Mouse (Mus musculus): ENCODE measurements around the gene Akap1.

Gene Akap1

DNA sequence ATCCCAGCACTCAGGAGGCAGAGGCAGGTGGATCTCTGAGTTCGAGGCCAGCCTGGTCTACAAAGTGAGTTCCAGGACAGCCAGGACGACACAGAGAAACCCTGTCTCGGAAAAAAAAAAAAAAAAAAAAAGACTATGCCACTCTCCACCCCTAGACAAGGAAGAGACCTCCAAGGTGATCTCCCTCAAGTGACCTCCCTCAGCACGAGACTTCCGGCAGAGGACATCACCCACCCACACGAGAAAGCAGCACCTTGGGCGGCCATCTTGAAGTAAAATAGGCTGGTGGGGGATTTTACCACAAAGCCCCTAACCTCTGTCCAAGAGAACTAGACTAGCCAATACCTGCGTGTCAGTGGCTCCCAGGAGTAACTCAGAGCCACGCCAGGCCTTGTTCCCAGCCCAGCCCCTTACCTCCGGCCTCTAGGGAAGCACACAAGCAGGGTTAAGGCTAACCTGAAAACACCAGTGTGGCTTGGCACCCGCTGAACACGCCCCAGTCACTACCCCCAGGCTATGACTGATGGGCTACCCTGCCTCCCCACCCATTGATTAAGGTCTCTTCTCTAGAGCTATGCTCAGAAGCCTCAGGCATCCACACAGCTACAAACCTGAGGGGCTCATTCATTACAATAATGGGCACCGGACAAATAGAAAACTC, 21.9 kb downstream of the Akap1 start:
- no peak for DNase-seq (ENCODE audit: low spot score)

DNA sequence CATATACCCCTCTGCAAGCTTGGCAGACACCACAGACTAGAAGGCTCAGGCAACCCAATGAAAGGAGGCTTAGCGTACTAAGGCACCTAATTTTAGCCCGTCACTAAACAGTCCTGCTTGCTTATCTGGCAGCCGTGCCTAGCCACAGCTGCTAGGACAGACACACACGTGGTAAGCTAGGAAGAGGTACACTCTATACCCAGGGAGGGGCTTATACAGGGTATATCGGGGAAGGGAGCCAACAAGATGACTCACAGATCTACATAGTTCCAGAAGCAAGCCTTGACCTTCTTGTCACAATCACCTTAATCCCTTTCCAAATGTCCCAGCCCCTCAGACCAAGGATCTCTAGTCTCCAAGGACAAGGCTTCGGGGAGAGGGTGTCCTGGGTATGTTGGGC, 23.0 kb downstream of the Akap1 start:
- no peak for DNase-seq (ENCODE audit: low spot score)

DNA sequence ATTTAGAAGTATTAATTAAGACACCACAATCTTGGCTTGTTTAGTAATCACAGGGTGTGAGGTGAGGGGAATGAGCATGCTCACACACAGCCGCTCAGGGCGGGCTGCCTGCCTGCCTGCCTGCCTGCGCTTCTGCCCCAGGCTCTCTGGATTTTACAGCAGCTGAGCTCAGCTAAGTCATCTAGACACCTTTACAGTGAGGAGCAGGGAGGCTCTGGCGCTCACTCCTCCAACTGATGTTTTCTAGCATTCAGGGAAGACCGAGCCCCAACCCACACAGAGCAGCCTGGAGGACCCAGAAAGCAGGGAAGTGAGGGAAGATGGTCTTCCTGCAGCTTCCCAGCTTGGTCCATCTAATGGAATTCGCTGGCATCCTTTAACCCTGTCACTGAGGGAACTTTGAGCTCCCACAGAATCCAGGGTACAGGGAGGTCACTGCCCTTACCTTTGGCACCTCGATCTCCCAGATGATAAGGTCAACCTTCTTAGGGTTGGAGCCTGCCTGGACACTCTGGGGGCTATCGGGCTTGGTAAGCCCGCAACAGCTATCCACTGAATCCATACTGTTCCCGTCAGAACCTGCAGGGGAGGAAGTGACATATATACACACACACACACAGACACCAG, 23.5 kb downstream of the Akap1 start:
- DNase-seq (ENCODE audit: low spot score): no peak

DNA sequence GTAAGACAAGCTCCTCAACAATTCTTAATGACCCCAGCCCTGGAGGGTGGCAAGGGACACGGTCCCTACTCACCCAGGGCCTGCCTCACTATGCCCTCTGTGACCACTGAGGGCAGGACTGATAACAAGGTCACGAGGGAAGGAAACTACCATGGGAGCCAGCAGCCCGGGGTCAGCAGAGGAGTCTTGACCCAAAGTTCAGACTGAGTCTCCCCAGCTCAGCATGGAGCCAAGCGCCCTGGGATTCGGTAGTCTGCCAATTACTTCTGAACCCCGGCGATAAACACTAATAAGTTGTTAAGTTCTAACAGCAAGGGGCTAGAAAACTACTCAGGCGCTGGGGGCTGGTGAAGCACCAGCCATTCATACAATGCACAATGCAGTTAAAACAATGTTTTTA, 24.1 kb downstream of the Akap1 start:
- no peak for DNase-seq (ENCODE audit: low spot score)

DNA sequence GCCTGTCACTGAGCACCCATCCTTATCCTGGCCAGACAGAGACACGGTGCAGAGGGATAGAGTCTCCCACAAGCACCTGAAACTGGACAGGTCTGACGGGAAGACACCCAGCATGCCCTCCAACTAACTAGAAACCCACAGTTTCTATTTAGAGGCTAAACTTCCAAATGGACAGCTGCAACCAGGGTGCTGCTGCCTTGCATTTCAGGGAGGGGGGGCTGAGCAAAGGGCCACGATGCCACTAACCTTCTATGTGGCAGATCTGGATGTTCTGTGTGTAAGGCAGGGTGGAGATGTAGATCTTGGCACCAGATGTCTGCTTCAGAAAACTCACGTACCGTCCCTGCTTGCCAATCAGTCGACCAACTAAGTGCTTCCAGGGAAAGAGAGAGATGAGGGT, 25.0 kb downstream of the Akap1 start:
- no peak for DNase-seq (ENCODE audit: low spot score)

DNA sequence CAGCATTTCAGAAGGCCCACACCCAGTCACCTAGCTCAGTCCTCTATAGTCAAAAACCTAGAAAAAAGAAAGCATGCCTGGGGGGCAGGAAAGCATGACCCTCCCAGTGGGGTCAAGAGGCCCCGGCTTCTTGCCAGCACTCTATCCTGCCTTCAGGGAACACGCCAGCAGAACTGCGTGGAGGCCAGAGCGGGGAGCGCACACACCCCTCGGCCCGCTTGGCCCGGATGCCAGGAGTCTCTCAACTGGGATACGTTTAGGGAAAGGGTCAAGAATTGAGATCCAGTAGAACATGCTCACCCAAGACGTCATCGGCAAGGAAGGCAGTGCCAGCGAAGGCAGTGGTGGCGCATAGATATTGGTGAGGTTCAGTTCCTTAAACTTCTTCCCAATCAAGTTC, 25.8 kb downstream of the Akap1 start:
- DNase-seq (ENCODE audit: low spot score): no peak

DNA sequence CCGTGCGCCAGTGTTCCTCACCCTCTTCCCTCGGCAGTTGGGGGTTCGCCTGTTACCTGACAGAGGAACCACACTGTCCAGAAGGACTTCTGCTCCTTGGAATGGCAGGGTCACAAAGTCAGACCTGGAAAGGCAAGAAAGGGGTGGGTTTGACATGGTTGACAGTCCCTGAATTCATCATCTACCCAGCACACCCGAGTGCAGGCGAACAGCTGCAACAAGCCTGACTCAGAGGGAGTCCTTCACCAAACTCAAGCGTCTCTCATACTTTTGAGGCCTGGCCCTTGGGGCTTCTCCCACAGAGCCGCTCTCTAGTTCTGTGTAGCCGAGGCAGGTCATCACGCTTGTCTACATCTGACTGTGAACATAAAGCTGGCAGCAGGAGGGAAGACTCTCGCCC, 29.8 kb downstream of the Akap1 start:
- no peak for DNase-seq (ENCODE audit: low spot score)

DNA sequence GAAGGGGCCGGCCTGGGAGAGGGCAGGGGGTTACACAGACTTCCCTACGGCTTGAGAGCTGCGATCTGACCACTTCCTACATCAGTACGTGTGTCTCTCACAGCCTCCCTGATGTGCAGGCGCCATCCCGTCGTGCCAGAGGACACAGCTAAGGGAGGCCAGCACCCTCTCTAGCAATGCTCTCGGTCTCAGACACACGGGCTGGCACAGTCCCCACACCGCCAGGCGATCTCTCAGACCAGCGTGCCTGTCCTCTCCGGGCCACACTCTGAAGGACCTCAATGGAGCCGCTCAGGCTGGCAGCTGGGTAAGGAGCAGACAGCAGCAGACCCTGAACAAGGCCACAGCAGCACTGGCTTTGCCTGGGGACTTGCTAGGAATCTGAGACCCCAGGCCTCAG, 30.3 kb downstream of the Akap1 start:
- no peak for DNase-seq (ENCODE audit: low spot score)

DNA sequence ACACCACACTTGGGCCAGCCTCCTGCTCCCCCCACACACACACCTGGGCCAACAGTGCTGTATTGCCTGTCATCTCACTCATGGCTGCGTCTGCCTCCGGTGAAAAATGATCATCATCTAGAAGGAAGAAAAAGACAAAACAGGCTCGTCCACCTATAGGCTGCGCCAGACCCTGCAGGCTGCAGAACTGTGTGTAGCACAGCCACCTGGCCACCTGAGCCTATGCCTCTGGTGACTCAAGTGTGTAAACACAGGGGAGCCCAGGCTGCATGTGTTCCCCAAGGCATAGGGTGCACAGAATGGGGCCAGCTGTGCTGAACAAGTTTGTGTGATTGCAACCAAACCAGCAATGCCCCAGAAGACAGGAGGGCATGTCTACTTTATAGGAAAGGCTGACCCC, 31.3 kb downstream of the Akap1 start:
- DNase-seq (ENCODE audit: low spot score): no peak

DNA sequence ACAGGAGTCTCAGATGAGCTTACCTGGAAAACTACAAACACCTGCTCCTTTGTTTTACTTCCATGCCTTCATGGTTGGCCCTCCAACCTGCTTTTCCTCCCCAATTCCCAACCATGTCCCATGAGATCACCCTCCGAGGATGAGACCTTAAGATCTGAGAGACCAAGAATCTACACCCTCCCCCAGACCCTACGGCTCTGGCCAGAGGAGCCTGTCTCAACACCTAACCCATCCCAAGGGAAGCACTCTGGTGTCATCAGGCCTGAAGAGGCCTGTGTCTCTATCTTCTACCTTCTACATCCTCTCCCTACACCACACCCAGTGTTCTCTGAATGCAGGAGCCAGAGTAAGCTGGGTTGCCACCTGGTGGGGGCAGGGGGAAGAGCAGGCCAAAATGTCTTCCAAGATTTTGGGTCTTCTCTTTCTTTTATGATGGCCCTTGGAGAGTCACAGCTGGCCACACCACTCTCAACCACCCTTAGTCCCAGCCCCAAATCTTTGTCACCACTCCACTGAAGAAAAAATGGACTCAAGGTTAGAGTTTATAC, 34.1 kb downstream of the Akap1 start:
- peak; percentile 60 for DNase-seq (ENCODE audit: low spot score)

DNA sequence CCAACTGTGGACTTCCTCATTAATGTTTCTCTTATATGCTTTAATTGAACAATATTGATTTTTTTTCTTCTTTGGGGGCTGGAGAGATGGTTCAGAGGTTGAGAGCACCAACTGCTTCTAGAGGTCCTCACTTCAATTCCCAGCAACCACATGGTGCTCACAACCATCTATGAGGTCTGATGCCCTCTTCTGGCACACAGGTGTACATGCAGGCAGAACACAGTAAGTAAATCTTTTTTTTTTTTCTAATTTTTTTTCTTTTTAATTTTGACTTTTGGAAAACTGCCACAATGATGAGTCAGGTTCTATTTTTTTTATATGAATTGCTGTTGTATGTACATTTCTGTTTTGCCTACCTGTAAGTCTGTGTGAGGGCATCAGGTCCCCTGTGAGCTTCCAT, 35.9 kb downstream of the Akap1 start:
- no peak for DNase-seq (ENCODE audit: low spot score)

DNA sequence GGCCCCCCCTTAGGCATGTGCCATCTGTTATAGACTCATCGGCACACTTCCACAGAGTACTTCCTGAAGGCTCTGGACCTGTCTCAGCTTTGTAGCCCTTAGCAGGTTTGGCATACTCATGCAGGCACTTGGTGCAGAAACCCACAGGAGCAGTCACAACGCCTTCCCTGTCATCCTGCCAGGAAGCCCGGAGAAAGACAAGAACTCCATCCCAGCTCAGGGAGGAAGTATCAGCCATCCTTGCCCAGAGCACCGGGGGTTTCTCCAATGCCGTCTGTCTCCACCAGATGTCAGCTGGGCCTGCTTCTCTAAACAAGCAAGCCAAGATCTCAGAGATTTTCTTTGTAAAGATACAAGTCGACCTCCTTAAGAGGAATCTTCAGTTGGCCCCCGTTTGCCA, 38.5 kb downstream of the Akap1 start:
- peak; percentile 29 for DNase-seq (ENCODE audit: low spot score)

DNA sequence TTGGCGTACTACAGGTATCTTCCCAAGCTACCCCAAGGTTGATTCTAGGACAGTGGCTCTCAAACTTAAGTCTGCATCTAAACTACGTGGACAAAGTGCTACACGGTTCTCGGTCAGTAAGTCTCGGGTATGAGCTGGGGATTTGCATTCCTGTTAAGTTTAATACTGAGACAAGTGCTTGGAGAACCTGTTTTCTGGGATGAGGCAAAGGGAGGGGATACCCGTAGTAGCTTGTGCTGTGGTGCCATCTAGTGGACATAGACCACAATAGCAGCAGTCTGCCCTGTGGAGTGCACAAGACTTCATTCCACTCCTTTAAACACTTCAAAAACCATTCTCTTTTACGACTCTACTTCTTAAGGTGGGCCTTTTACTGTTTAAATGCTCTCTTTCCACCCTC, 41.4 kb downstream of the Akap1 start:
- peak; percentile 96 for DNase-seq (ENCODE audit: low spot score)

DNA sequence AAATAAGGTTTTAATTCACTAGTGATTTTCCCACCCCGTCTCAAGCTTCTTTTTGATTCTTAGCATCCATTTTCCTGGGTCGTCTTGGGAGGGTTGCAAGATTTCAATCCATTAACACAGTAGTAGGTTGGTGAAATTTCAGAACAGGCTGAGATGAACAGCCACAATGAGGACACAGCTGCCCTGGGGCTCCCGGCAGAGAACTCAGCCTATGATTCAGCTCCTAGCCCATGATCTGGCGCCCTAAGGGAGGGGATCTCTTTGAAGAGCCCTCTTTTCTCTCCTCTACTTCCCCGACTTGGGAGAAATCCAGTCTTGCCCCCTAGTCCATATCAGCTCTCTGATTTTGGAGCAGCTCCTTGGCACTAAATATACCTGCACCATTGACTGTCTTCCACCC, 41.9 kb downstream of the Akap1 start:
- DNase-seq (ENCODE audit: low spot score): peak; percentile 38

DNA sequence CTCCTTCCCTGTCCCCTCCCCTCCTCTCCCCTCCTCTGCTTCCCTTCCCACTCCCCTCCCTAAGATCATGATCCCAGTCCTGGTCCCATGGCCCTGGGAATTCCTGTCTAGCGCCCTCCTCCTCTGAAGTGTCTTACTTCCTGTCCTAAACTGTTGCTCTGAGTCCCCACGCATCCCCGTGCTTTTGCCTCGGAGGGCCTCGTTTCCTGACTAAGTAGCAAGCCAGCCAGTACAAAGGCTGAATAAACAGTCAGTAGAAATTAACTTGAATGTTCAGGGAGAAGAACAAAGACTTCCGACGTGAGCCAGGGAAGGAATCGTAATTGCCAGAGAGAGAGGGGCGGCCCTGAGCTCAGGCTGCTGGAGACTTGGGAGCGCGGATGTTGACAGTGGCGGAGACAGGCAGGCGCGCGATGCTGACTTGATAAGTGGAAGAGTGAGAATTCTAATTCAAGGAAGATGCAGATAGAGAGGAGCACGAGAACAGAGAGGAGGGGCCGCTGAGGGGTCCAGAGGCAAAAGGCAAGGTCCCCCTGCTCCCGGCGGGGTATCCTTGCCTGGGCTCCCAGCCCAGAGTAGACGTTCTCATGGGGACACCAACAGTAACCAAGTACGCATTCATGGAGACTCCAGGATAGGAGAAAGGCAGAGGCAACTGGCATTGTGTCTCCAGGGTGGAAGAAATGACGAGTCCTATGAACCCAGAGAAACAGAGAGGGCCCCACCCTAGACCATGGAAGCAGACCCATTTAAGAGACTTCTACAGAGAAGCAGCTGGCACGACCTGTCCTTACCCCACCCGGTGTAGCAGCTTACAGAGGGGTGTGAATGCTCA, 43.4 kb downstream of the Akap1 start:
- peak; percentile 77 for DNase-seq (ENCODE audit: low spot score)

DNA sequence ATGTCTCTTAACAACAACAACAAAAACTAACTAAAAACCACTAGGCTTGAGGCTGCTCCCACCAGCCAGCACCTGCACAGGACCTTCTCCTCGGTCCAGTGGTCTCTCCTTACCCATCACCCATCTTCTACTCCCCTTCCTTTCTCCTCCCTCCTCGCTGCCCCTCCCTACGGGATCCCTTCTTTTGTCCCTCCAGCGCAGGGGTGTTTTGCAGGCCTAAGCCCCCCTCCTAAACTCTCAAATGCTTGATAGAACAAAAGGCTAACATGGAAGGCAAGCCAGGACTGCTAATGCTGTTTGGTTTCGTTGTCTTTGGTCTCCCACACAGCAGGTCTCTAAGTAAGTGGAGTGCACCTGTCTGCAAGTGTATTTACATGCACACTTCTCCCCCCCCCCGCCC, 44.1 kb downstream of the Akap1 start:
- DNase-seq (ENCODE audit: low spot score): peak; percentile 32

DNA sequence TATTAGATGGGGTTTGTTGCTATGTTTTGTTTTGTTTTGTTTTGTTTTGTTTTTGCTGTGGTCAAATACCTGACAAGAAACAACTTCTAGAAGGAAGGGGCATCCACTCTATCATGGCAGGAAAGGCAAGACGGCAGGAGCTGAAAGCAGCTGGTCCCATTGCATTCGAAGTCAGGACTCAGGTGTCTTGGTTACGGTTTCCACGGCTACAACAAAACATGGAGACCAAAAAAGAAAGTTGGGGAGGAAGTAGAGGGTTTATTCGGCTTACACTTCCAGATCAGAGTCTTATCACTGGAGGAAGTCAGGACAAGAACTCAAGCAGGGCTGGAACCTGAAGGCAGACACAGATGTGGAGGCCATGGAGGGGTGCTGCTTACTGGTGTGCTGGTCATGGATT, 47.3 kb downstream of the Akap1 start:
- peak; percentile 30 for DNase-seq (ENCODE audit: low spot score)

DNA sequence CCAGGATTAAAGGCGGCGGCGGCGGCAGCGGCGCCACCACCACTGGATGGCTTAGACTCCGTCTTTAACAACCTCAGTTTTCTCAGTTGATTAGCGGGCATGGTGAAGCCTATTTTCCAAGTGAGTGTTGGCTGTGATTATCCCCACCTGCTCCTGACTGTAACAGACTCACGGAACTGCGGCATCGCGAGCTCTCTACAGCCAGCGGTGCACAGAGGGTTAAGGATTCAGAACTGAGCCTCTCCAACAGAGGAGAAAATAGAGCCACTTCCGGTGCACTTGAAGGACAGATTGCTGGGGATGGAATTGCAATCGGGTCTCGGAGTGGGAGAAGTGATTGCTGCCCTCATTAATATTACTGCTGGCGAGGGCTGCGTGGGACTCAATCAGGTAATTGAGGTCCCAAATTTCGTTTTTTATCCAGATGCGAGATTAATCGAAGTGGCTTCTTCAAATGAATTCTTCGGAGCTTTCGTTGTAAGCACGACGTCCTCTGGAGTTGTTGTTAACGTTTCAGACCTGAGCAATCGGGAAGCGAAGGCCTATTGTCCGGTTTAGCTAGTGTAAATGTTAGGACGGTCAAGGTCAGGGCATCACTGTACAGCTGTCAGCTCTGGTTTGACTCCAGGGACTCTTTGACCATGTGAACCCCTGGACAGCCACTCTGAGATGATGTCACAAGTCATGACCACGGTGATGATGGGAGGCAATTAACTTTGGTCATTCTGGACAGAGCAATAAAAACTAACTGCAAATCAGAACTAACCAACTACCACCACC, 61.0 kb downstream of the Akap1 start:
- DNase-seq (ENCODE audit: low spot score): peak; percentile 54

DNA sequence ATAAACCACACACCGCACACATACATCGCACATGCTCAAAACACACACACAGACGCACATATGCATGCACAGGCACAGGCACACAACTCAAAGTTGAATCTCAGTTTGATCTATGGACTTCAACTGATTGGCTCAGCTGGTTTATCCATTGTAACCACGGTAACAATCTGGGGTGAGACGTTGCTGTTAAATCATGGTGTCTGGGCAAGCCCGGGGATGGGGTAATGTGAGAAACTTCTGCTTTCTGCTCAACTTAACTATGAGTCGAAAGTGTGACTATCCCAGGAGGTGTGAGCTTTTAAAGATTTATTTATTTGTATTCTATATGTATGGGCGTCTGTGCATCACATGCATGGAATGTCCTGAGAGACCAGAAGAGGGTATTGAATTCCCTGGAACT, 68.2 kb downstream of the Akap1 start:
- DNase-seq (ENCODE audit: low spot score): no peak

DNA sequence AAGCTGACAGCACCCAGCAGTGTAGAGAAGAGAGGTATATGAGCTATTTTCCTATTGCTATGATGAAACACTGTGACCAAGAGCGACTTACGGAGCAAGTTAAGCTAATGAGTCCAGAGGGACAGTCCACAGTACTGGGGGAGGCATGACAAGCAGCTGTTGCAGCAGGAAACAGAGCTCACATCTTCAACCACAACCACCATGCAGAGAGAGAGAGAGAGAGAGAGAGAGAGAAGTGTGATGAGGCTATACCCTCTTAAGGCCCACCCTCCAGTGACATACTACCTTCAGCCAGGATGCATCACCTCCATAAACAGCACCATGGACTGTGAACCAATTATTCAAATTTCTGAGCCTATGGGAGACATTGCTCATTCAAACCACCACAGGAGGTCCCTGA, 74.5 kb downstream of the Akap1 start:
- no peak for DNase-seq (ENCODE audit: low spot score)

DNA sequence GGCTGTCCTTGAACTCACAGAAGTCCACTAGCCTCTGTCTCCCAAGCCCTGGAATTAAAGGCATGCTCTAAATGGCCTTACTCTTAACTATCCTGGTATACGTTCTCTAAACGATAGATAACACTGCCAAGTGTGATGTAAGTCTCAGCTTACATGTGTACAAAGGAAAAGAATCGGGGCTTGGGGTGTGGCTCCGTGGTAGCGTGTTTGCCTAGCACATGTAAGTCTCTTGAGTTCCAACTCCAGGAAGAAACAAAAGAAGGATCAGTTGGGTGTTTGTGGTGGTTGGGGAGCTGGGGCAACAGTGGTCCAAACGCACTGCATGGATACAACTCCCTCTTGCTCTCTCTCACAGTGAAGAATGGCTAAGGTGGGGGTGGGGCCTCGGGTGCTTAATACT, 77.6 kb downstream of the Akap1 start:
- no peak for DNase-seq (ENCODE audit: low spot score)

DNA sequence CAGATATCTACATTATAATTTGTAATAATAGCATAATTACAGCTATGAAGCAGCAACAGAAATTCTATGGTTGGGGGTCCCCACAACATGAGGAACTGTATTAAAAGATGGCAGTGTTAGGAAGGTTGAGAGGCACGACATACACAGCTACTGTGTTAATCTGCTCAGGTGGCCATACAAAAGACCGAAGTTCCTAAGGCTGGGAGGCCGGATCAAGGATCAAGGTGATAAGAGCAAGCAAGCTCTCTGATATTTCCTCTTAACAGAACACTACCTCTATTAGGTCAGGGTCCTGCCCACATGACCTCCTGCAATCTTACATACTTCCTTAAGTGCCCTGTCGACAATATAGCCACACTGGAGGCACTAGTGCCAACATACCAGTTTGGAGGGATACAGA, 80.9 kb downstream of the Akap1 start:
- no peak for DNase-seq (ENCODE audit: low spot score)

Data from embryo, embryonic 10.5 days (tissue).